Mouse (Mus musculus) urinary bladder, adult 18-20 months (tissue): Measurements from ENCODE around the gene Irf2bp1.

Experiments
- DNase-seq, 2 experiments: peaks; one replicate each; pipeline ENCODE4 v3.0.0; 2022; ENCODE audit warnings: low spot score in 2 of 2, mixed read lengths in 2 of 2

Gene Irf2bp1

DNA sequence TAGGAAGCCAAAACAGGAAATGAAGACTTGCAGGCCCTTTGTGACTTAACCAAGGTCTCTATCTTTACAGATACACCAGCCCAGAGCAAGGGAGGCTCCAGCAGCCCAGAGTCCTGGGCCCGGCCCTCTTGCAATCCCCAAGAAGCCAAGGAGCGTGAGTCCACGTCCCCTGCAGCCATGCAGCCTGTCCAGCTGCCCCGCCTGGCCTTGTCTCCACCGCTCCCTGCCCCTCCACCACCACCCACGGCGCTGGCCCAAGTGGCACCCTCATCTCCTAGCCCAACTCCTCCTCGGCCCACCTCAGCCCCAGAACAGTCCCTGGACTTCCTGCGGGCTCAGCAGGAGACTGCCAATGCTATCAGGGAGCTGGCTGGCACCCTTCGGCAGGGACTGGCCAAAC, 3.4 kb upstream of the Irf2bp1 start:
- DNase-seq = peak in 1 of 2 experiments; percentile 50

DNA sequence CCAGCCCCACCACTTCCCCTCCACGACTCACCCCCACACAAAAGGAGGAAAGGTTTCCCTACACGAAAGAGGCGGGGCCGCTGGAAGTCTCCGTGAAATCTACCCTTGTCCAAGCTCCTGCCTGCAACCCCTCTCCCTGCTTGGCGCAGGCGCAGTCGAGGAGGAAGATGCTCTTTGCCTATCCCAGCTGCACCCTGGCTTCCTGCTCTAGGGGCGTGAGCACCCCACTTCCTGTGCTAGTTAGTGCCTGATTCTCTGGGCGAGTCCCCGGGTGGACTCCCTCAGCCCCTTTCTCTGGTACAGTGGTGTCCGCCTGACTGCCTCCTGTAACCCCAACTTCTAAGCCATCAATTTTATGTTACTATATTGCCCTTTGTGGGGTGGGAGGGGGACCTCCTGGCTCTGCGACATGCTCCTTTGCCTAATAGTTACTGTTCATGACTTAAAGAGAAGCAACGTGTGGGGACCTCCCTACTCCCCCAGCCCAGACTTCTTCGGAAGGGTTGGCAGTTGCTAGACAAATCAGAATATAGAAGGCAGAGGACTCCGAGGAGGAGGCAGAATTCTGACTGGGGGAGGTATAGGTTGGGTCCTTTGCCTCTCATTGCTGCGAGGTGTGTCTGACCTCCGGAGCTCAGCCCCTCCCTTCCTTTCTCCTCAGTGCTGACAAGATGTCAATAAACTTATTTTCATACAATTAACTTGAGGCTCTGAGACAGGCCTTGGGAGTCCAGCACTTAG, 2.6 kb upstream of the Irf2bp1 start:
- peak; percentile 48 to 72 for DNase-seq

DNA sequence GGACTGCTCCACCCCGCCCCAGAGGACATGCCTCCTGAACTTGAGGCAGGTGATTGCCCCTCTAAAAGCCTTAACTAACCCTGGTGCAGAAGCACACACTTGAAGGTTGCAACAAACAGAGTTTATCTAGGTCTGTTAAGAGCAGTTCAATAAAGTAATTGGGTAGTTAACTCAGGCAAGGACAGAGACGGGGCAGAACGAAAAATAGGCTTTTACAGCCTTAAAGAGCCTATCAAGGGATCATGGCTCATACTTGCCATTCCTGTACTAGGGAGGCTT, 2.1 kb upstream of the Irf2bp1 start:
- no peak for DNase-seq

DNA sequence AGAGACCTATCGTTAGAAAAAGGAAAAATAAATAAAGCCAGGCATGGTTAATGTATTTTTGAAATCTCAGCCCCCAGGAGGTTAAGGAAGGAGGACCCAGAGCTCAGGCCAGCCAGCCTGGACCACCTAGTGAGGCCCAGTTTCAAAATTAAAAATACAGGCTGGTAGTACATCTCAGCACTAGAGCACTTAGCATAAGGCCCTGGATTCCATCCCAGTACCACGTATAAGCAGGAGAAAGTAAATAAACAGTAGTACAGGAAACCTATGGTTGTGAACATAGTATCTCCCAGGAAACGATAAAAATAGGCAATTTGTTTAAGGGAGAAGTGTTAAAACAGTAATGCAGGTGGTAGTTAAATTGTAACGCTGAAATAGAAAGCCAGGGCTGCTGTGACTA, 1.7 kb upstream of the Irf2bp1 start:
- no peak for DNase-seq

DNA sequence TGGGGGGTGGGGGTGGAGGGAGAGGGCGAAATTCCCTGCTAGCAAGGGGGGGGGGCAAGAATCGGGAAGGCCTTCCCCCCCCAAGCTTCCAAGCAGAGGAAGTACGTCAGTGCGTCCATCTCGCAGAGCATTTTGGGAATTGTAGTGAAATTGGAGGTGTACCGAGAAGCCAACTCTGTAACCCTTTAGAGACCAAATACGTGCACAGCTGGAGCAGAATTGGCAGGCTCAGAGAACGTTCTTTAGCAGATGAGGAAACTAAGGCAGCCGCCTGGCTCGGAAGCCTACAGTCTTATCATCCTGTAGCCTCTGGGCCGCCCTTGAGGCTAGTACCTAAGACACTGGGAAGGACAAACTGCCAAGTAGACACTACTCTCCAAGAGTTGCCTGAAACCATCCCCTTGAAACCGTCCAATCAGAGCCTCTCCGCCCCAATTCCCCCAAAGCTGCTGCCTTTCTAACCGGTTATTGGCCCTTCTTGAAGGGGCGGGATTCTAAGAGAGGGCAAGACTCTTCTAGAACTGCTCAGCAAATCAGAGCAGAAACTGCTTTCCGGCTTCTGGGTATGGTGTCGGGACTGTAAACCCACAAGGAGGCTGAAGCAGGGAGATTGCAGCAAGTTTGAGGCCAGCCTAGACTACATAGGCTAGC, 871 bp upstream of the Irf2bp1 start:
- DNase-seq = peak; percentile 55 to 68

DNA sequence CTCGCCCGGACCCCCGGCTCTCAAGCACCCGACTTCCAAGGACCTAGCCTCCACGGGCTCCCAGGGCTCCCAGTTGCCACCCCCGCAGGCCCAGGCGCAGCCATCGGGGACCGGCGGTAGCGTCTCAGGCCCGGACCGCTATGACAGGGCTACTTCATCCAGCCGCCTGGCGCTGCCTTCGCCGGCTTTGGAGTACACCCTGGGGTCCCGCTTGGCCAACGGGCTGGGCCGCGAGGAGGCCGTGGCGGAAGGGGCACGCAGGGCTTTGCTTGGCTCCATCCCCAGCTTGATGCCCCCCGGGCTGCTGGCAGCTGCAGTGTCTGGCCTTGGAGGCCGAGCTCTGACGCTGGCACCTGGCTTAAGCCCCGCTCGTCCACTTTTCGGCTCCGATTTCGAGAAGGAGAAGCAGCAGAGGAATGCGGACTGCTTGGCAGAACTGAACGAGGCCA, 811 bp downstream of the Irf2bp1 start:
- no peak for DNase-seq

DNA sequence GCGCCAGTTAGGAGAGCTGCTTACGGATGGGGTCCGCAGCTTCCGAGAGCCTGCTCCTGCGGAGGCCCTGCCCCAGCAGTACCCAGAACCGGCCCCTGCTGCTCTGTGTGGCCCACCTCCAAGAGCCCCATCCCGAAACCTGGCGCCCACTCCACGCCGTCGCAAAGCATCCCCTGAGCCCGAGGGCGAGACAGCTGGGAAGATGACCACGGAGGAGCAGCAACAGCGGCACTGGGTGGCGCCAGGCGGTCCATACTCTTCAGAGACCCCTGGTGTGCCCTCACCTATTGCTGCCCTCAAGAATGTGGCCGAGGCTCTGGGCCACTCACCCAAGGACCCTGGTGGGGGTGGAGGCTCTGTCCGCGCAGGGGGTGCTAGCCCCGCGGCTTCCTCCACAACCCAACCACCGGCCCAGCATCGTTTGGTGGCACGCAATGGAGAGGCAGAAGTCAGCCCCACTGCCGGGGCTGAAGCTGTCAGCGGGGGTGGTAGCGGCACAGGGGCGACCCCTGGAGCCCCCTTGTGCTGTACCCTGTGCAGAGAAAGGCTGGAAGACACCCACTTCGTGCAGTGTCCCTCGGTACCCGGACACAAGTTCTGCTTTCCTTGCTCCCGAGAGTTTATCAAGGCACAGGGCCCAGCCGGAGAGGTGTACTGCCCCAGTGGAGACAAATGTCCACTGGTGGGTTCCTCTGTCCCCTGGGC, 1.7 kb downstream of the Irf2bp1 start:
- DNase-seq = no peak

DNA sequence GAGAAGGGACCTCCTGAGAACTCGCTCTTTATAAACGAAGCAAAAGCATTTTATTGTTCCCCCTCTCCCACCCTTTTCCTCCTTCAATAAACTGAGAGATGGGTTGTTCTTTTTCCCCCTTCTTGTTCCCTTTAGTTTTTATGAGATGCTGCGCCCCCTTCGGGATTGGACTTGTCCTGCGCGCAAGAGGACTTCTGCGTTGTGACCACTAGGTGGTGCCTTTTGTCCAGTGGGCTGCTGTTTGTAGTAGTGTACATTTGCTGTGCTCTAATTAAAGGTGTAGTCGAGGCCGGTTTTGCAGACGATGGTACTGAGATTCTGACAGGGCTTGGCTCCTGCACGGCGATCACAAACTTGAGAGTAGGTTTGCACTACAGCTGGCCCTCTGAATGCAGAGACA, 2.6 kb downstream of the Irf2bp1 start:
- peak; percentile 62 to 72 for DNase-seq

DNA sequence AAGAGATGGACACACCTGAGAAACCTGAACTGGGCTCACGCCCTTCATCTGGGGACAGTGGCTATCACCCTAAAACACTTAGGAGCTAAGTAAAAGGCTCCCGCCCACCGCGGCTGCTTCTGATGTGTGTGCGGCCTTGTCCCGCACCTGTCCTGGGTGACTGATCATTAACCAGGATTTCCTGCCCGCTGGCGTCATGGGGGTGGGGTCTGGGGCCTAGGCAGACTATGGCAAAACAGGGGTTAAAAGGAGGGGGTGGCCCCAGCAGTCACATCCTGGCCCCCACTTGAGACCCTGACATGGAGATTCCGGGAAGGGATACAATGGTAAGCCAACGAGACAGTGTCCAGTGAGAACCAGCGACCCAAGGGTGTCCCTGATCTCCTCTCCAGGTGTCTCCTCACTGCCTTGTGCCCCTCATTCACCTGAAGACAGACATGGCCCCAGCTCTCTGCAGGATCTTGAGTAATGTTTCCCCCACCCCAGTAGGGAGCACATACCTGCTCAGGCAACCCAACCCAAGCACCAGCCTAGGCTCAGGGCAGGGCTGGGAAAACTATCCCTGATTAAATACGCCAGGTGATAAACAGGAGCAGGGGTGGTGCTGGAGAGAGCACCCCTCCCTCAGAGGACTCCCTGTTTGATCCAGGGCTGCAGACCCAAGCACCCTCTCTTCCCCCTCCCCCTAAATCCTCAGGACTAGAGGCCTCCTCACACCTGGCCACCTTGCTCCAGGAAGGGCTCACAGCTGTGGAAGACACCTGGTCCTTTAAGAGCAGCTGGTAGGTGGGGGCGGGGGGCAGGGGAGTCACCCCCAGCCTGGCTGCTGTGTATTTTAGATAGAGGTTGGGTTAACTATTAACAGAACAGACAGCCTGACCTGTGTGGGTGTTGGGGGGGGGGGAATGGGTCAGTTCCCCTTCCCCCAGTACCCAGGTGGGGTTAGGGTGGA, 3.5 kb downstream of the Irf2bp1 start:
- DNase-seq = no peak

DNA sequence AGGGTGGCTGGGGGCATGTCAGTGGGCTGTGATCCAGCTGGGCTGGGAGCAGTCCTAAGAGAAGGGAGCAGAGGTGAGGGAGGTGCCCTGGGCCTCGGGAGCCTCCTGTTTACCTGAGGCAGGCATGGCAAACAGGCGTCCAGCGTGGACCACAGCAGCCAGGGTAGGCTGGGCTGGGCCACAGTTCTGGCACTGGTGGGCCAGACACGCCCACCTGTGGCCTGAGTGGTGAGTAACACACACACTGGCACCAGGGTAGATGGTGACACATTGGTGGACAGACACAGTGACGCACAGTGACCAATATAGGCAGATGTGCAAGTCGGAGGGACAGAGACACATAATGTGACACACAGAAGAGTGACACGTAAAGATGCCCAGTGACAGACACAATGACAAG, 6.7 kb downstream of the Irf2bp1 start:
- DNase-seq = no peak

DNA sequence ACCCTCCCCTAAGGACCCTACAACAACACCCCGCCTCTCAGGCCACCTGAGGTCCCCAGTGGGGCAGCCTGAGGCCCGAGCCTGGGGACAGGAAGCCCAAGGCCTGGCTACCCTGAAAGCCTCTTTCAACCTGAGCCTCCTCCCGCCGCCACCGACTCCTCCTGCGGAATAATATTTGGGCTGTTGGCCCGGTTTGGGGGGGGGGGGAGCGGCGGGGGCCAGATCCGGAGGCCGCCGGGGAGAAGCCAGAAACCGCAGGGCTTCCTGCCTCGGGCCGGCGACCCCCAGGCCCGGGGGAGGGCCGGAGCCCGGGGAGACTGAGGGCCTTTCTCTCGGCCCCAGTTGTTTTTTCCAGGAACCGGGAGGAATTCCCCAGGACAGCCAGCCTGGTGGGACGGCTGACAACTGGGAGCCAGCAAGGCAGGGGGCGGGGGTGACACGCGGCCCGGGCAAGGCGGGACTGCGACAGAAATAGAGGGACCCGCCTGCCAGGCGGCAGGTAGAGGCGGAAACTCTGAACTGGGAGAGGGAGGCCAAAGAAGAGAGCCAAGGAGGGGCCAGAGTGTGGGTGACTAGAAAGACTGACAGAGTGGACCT, 8.3 kb downstream of the Irf2bp1 start:
- DNase-seq = no peak

DNA sequence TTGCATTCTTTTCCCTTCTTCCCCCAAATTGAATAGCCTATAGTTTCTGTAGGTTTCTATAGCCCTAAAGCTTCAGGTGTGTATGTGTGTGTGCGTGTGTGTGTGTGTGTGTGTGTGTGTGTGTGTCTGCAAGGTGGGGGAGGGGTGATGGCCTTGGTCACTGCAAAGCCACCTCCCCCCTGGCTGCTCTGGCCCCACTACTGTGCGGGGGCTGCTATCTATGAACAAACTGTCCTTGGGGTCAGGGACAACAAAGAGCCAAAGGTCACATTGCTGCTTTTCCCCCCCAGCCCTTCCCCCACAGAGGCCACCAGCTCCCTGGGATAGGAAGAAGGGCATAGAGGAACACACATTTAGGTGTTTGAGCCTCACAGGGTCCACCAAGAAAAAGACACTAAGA, 9.0 kb downstream of the Irf2bp1 start:
- DNase-seq = no peak

DNA sequence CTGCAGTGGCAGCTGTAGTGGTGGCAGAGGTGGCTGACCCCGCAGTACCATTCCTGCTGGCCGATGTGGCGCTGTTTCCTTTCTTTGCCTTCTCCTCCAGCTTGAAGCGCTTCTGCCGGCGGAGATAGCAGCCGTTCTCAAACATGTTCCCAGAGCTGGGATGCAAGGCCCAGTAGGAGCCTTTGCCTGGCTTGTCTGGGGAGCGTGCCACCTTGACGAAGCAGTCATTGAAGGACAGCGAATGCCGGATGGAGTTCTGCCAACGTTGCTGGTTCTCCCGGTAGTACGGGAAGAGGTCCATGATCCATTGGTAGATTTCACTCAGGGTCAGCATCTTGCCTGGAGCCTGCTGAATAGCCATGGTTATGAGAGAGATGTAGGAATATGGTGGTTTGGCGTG, 10.6 kb downstream of the Irf2bp1 start:
- DNase-seq = no peak

DNA sequence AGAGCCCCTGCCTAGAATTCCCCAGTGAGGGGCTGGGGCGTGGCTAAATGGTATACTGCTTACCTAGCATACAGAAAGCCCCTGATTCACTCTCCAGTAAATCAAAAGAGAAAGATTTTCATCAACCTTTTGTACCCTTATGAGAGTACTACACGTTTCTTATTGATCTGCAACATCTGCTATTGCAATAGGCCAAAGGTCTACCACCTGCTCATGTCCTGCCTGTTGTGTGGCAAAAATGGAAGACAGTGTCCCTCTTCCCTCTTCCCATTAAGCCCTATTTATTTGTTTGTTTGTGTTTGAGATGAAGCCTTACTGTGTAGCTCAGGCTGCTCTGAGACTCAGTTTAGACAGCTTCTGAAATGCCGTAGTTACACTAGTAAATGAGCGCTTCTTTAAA, 12.2 kb downstream of the Irf2bp1 start:
- DNase-seq = no peak

DNA sequence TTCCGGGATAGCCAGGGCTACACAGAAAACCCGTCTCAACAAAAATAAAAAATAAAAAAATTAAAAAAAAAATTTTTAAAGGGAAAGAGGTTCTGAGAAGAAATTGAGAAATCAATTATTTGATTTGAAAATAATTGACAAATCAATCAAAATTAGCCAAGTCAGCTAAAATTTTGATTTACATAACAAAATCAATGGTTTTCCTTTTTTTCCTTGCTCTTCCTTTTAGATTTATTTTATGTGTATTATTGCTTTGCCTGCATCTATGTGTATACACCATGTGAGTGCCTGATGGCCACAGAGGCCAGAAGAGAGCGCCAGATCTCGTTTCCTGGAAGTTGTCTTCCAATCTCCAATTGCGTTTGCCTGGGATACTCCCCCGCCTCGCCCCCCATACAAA, 14.1 kb downstream of the Irf2bp1 start:
- DNase-seq = no peak

DNA sequence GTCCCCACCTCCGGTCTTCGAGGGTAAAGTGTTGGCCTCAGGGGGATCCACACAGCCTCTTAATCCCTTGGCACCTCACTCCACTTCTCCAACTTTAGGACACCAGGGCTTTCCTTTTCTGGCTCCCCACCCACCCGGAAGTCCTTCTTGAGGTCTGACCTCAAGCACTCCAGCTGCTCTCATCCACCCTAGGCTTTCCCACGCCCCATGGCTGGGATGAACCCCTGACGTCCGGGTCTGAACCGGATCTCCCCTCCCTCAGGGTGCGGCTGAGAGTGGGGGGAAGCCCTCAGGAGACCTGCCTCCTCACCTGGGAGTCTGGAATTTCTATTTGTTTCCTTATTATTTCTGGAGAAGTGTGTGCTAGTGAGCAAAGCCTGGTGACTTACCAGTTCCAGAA, 17.2 kb downstream of the Irf2bp1 start:
- DNase-seq = no peak

DNA sequence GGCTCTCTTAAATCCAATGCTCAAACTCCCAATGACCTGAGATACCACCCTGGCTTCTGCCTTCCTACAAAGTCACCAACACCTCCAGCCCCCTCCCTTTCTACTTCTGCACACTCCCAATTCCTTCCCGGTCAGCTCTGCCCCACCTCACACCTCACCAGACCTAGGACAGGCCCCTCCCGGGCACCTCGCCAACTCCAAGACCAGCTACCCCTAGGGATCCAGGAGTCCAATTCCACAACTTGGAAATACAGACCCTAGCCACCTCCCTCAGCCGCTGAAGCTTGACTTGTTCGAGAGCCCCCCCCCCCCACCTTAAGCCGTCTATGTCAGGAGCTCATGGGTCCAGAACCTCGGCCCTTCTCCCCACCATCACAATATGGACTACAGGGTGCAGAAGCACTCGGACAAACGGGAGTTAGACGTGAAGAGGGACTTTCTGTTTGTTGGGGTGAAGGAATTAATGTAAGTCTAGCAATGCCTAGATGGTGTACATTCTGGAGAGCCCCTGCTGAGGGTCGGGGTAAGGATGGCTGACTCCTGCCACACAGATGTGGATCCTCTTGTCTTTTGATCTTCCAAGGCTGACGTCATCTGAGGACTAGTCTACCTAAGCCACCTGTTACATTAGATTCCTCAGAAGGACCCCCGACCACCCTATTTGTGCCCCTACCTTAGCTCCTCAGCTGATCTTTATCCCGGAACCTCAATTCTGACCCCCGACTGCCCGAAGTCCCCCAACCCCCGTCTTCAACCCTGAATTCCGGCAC, 18.5 kb downstream of the Irf2bp1 start:
- DNase-seq = no peak

DNA sequence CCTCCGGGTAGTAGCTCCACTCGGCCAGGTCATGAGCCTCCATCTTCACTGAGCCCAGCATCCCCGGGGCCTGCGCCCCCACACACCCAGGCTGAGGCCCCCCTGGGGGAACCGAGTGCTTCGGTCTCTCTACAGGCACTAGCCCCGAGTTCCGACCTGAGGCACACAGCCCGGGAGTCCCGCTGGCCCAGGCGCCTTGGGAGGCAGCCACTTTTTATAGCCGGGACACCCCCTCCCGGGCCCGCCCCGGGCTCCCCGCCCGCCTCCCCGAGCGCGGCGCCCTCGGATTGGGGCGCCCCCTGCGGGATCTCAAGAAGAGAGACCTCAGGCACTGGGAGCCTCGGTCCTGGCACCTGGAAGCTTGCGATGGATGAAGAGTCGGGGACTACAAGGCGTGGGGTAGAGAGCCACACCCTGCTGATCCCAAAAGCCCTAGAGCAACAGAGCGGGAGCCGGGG, 19.5 kb downstream of the Irf2bp1 start, which contains the start of gene Foxa3:
Gene Foxa3 (minus strand): TSS at position 182 of the 458 bp plus-strand sequence.
- DNase-seq = peak in 1 of 2 experiments; percentile 22

DNA sequence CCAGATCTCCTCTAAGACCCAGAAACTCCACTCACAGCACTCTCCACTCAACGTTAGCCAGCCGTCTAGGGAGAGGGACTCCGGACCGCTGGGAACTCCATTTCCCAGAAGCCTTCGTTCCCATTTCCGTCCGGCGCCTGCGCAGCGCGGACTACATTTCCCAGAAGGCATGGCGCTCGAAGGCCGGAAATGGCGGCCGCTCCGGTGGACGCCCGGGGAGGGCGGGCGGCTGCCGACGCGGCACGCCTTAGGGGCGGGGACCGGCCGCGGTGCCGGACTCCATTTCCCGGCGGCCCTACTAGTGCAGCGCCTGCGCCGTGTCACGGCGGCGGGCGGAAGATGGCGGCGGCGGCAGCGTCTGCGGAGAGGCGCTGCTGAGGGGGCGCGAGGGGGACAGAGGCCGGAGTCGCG, 20.3 kb downstream of the Irf2bp1 start, which contains the start of gene Sympk:
Gene Sympk (plus strand): TSS at position 282 of the 411 bp plus-strand sequence.
- peak; percentile 75 to 95 for DNase-seq

DNA sequence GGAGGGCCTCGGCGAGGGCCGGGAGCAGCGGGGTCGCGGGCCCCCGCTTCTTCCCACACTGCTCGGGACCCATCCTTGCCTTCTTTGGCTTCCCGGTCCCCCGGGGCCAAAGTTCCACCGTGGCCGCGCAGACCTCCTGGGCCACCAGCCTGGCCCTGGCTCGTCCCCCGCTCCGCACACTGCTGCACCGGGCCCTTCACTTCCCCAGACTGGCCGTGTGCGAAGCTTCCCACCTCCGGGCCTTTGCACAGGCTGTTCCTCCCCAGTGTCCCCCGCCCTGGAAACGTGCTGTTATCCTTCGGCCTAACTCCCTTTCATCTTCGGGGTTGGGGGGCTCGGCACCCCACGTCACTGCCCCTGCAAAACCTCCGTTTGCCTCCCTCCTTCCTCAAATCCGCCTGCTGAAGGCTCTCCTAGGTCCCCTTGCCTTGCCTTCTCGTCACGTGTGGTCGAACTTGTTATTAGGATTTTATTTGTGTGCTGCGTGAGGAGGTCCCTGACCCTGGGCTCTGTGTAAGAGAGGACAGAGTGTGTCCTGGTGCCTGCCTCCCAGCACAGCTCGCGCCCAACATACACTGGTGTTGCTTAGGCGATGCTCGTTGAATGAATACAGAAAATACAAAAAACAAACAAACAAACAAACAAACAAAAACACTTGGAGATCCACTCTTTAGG, 20.9 kb downstream of the Irf2bp1 start:
- DNase-seq = no peak
